ENCODE assay signal across 24 mouse cellular contexts in genomic region chr11:87553342-87553741, GRCm38 (mm10). TPM values are rescaled to one million over a fixed set of nuclear protein-coding genes. Genes with fewer than 3 reads are reported as not detected.
DNase-seq lines count a peak whose midpoint lies in the region; ATAC-seq lines count a peak whose summit lies in the region.
"Had no signal": no experiment of that assay in that cellular context is flagged by ENCODE, and none has a peak within 500 bp of the region (broad histone marks: within the 10 kb centered on the region; RNA-seq: fewer than 3 reads in every experiment).

No protein-coding gene starts in this region.

- 80% methylated on average over 4 of the region's 4 CpGs for WGBS in lung, embryonic 15.5 days

- H3K36me3 ChIP-seq in lung, embryonic 15.5 days, result no peaks in the 10 kb centered on the region
- H3K36me3 ChIP-seq: embryonic facial prominence, embryonic 10.5 days; embryonic facial prominence, embryonic 12.5 days; forebrain, embryonic 10.5 days; forebrain, embryonic 12.5 days had no signal

- DNase-seq in lung, postnatal 10 days, result no peak
- peak; percentile 33 for DNase-seq in right cerebral cortex, adult 18-20 months
- no peak for DNase-seq in right cerebral cortex, postnatal 10 days (ENCODE audit: low spot score in 2 of 2)
- DNase-seq in telencephalon, adult 2 months (ENCODE audit: low read depth, low spot score), result peak; percentile 32
- DNase-seq: adrenal gland, adult 2 months; adrenal gland, postnatal 10 days; adrenal gland, postnatal 25 days; cerebellum, adult 11-12 months; cerebellum, adult 2 months; cerebellum, adult 9-10 months; cerebellum, postnatal 10 days; cerebellum, postnatal 25 days had no signal

- H3K9me3 ChIP-seq in lung, embryonic 15.5 days, result no peaks in the 10 kb centered on the region
- H3K9me3 ChIP-seq: embryonic facial prominence, embryonic 10.5 days; embryonic facial prominence, embryonic 12.5 days; forebrain, embryonic 10.5 days; forebrain, embryonic 12.5 days had no signal

- H3K4me3 ChIP-seq in lung, embryonic 15.5 days, result no peak overlapping the region
- H3K4me3 ChIP-seq: embryonic facial prominence, embryonic 10.5 days; embryonic facial prominence, embryonic 12.5 days; forebrain, embryonic 10.5 days; forebrain, embryonic 12.5 days had no signal

- H3K27ac ChIP-seq in lung, embryonic 15.5 days, result peak overlapping the region; percentile 10; the same call in 1 of the 2 replicates
- H3K27ac ChIP-seq: embryonic facial prominence, embryonic 10.5 days; embryonic facial prominence, embryonic 12.5 days; forebrain, embryonic 10.5 days; forebrain, embryonic 12.5 days had no signal

- H3K4me2 ChIP-seq in lung, embryonic 15.5 days, result no peak overlapping the region
- H3K4me2 ChIP-seq: embryonic facial prominence, embryonic 12.5 days; forebrain, embryonic 12.5 days had no signal

- peaks cover 15% of the 10 kb centered on the region for H3K4me1 ChIP-seq in lung, embryonic 15.5 days

- no peaks in the 10 kb centered on the region for H3K27me3 ChIP-seq in lung, embryonic 15.5 days
- H3K27me3 ChIP-seq: embryonic facial prominence, embryonic 12.5 days; forebrain, embryonic 12.5 days had no signal

- ATAC-seq in lung, embryonic 15.5 days (ENCODE audit: borderline replicate concordance, extremely low read depth, low FRiP score, low TSS enrichment), result no peak
- no peak for ATAC-seq in erythroid progenitor cell, adult 5-6 weeks (replicated peaks; ENCODE audit: low FRiP score, poor library complexity, severe bottlenecking)
- ATAC-seq: forebrain, embryonic 14.5 days; forebrain, embryonic 16.5 days had no signal

- H3K9ac ChIP-seq in lung, embryonic 15.5 days, result no peak overlapping the region
- H3K9ac ChIP-seq: embryonic facial prominence, embryonic 12.5 days; forebrain, embryonic 12.5 days had no signal

RNA-seq across cellular contexts. Expression of gene Gm11492, which starts 13.1 kb away (rescaled TPM):
- polyA plus RNA-seq in lung, embryonic 15.5 days (2015; fragmentation: Nextera tagmentation; extraction: Ambion mirVana), result not detected in 2 replicates
- total RNA-seq in erythroid progenitor cell, adult 5-6 weeks (2015; ENCODE audit: low replicate concordance), result not detected in 2 replicates
- total RNA-seq in erythroid progenitor cell, adult 5-6 weeks (2017; ENCODE audit: low replicate concordance), result not detected in 2 replicates
- total RNA-seq: adrenal gland, adult 2 months; adrenal gland, postnatal 10 days; adrenal gland, postnatal 25 days; adrenal gland, postnatal 4 days; MEL had no signal
- polyA plus RNA-seq: adrenal gland, adult 2 months; C2C12; cerebellum, adult 2 months; embryonic facial prominence, embryonic 10.5 days; embryonic facial prominence, embryonic 12.5 days; embryonic facial prominence, embryonic 14.5 days; forebrain, embryonic 10.5 days; forebrain, embryonic 12.5 days; forebrain, embryonic 14.5 days; forebrain, embryonic 16.5 days had no signal

RNA-seq across cellular contexts. Expression of gene Sept4, which starts 15.4 kb away (rescaled TPM):
- polyA plus RNA-seq in lung, embryonic 15.5 days (2015; fragmentation: Nextera tagmentation; extraction: Ambion mirVana), result 76.8 and 85.6 TPM in 2 replicates
- total RNA-seq in erythroid progenitor cell, adult 5-6 weeks (2015; ENCODE audit: low replicate concordance), result not detected in 2 replicates
- total RNA-seq in erythroid progenitor cell, adult 5-6 weeks (2017; ENCODE audit: low replicate concordance), result 2.7 and 4.7 TPM in 2 replicates

RNA-seq across cellular contexts. Expression of gene Mtmr4, which starts 38.6 kb away (rescaled TPM):
- polyA plus RNA-seq in lung, embryonic 15.5 days (2015; fragmentation: Nextera tagmentation; extraction: Ambion mirVana), result 34.8 and 34.9 TPM in 2 replicates
- 5.4 and 15.1 TPM in 2 replicates for total RNA-seq in erythroid progenitor cell, adult 5-6 weeks (2015; ENCODE audit: low replicate concordance)
- 13.1 and 15.1 TPM in 2 replicates for total RNA-seq in erythroid progenitor cell, adult 5-6 weeks (2017; ENCODE audit: low replicate concordance)

Comparison
In these comparisons a context has a peak if more than half of its experiments do, and no peak if none do; other contexts are left out.
1. DNase-seq: peak in right cerebral cortex, adult 18-20 months (single experiment) and telencephalon, adult 2 months (single experiment); none in lung, postnatal 10 days (single experiment) and right cerebral cortex, postnatal 10 days (0 of 2).